Comparison of ENCODE assay signal across 8 mouse cellular contexts in the genomic region with DNA sequence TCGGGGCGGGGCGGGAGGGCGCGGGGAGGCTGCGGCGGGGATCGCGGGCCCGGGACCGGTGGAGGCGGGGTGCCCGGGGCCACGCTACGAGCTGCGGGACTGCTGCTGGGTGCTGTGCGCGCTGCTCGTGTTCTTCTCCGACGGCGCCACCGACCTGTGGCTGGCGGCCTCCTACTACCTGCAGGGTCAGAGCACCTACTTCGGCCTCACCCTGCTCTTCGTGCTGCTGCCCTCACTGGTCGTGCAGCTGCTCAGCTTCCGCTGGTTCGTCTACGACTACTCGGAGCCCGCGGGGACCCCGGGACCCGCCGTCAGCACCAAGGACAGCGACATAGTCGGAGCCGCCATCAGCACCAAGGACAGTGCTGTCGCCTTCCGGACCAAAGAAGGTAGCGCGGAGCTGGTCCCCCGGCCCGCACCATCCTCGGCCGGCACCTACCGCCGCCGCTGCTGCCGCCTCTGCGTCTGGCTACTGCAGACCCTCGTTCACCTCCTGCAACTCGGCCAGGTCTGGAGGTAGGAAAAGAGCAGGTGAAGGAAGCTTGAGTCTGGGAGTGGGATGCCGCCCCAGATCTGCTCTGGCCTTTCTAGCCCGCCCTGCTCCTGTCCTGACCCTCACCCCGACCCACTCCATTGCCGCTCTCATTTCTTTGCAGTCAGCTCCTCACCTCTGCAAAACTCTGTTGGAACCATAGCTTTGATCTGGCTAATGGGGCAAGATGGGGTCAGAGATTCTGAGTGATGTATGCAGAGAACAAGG. TPM values are rescaled to one million over a fixed set of nuclear protein-coding genes. Genes with fewer than 3 reads are reported as not detected.
DNase-seq lines count a peak whose midpoint lies in the region; ATAC-seq and TF ChIP-seq lines count a peak whose summit lies in the region.

No protein-coding gene starts in this region.

- WGBS in heart, embryonic 11.5 days (ENCODE audit: insufficient replicate concordance), result 2% methylated on average over 58 of the region's 58 CpGs
- 1% methylated on average over 44 of the region's 58 CpGs for WGBS in kidney, embryonic 15.5 days
- WGBS in lung, postnatal 0 days, result 2% methylated on average over 38 of the region's 58 CpGs

- peaks cover 70% of the 10 kb centered on the region for H3K27me3 ChIP-seq in heart, embryonic 11.5 days (ENCODE audit: control insufficient read depth, insufficient read depth, low read length)
- peaks cover 70% of the 10 kb centered on the region for H3K27me3 ChIP-seq in kidney, embryonic 15.5 days
- peaks cover 24% of the 10 kb centered on the region for H3K27me3 ChIP-seq in lung, postnatal 0 days (replicated peaks; ENCODE audit: insufficient read depth, low read length)

- DNase-seq in 3T3-L1 (ENCODE audit: low read depth, low spot score), result peak; percentile 27
- DNase-seq in T-cell, adult 2 months (ENCODE audit: low spot score), result peak; percentile 60
- DNase-seq in embryo, embryonic 11.5 days (ENCODE audit: low read depth, low spot score), result peak; percentile 77
- DNase-seq in lung, postnatal 0 days (ENCODE audit: low spot score), result peak; percentile 81
- DNase-seq in ovary, adult 18-20 months (ENCODE audit: low spot score), result peak; percentile 63
- DNase-seq in urinary bladder, adult 18-20 months (ENCODE audit: low spot score in 2 of 2), result peak; percentile 29 to 72

- no peaks in the 10 kb centered on the region for H3K9me3 ChIP-seq in heart, embryonic 11.5 days (replicated peaks; ENCODE audit: control insufficient read depth, low read length)
- no peaks in the 10 kb centered on the region for H3K9me3 ChIP-seq in kidney, embryonic 15.5 days (replicated peaks)
- no peaks in the 10 kb centered on the region for H3K9me3 ChIP-seq in lung, postnatal 0 days (ENCODE audit: low read length)

- H3K4me2 ChIP-seq in heart, embryonic 11.5 days, result peak overlapping the region; percentile 79
- H3K4me2 ChIP-seq in kidney, embryonic 15.5 days, result peak overlapping the region; percentile 93
- H3K4me2 ChIP-seq in lung, postnatal 0 days (replicated peaks; ENCODE audit: low read depth, low read length), result peak overlapping the region; percentile 44

- H3K9ac ChIP-seq in heart, embryonic 11.5 days (ENCODE audit: low read depth, low read length), result no peak overlapping the region
- no peak overlapping the region for H3K9ac ChIP-seq in kidney, embryonic 15.5 days
- no peak overlapping the region for H3K9ac ChIP-seq in lung, postnatal 0 days (replicated peaks; ENCODE audit: low read depth)

- no peak overlapping the region for H3K27ac ChIP-seq in heart, embryonic 11.5 days (ENCODE audit: low read depth, low read length)
- H3K27ac ChIP-seq in kidney, embryonic 15.5 days, result no peak overlapping the region
- no peak overlapping the region for H3K27ac ChIP-seq in lung, postnatal 0 days (ENCODE audit: low read length)

- no peaks in the 10 kb centered on the region for H3K36me3 ChIP-seq in heart, embryonic 11.5 days (ENCODE audit: control insufficient read depth, insufficient read depth, low read length)
- H3K36me3 ChIP-seq in kidney, embryonic 15.5 days, result no peaks in the 10 kb centered on the region
- no peaks in the 10 kb centered on the region for H3K36me3 ChIP-seq in lung, postnatal 0 days (ENCODE audit: insufficient read depth, low read length)

- peaks cover 8% of the 10 kb centered on the region; the same call in 1 of the 2 replicates for H3K4me1 ChIP-seq in heart, embryonic 11.5 days (ENCODE audit: control insufficient read depth, insufficient read depth, low read length)
- peaks cover 12% of the 10 kb centered on the region for H3K4me1 ChIP-seq in kidney, embryonic 15.5 days
- H3K4me1 ChIP-seq in lung, postnatal 0 days (ENCODE audit: insufficient read depth, low read depth, low read length), result no peaks in the 10 kb centered on the region

- TF ChIP-seq CTCF in lung, postnatal 0 days (IDR thresholded peaks at IDR 0.05), result peak; percentile 38

- peak overlapping the region; percentile 50 for H3K4me3 ChIP-seq in heart, embryonic 11.5 days (ENCODE audit: low read depth, low read length)
- peak overlapping the region; percentile 50 for H3K4me3 ChIP-seq in kidney, embryonic 15.5 days (replicated peaks)
- H3K4me3 ChIP-seq in lung, postnatal 0 days (ENCODE audit: low read depth, low read length), result peak overlapping the region; percentile 24

- no peak for TF ChIP-seq EP300 in lung, postnatal 0 days (IDR thresholded peaks at IDR 0.05)

- ATAC-seq in heart, embryonic 11.5 days (replicated peaks; ENCODE audit: insufficient number of reproducible peaks, low FRiP score, low TSS enrichment), result peak; percentile 59; the same call in 1 of the 2 replicates
- ATAC-seq in kidney, embryonic 15.5 days (replicated peaks; ENCODE audit: low FRiP score), result peak; percentile 87
- peak; percentile 85 for ATAC-seq in lung, postnatal 0 days

RNA-seq across cellular contexts. Expression of a gene that starts 0.6 kb away (rescaled TPM):
- not detected in 2 replicates for polyA plus RNA-seq in heart, embryonic 11.5 days (2014; fragmentation: Nextera tagmentation; extraction: Ambion mirVana)
- polyA plus RNA-seq in kidney, embryonic 15.5 days (2015; fragmentation: Nextera tagmentation; extraction: Ambion mirVana), result not detected in 2 replicates
- polyA plus RNA-seq in lung, postnatal 0 days (2015; fragmentation: Nextera tagmentation; extraction: Ambion mirVana), result not detected in 2 replicates

RNA-seq across cellular contexts. Expression of a gene that starts 17.0 kb away (rescaled TPM):
- 60.8 and 75.6 TPM in 2 replicates for polyA plus RNA-seq in heart, embryonic 11.5 days (2014; fragmentation: Nextera tagmentation; extraction: Ambion mirVana)
- polyA plus RNA-seq in kidney, embryonic 15.5 days (2015; fragmentation: Nextera tagmentation; extraction: Ambion mirVana), result 111 and 112 TPM in 2 replicates
- 76.6 and 97.2 TPM in 2 replicates for polyA plus RNA-seq in lung, postnatal 0 days (2015; fragmentation: Nextera tagmentation; extraction: Ambion mirVana)

RNA-seq across cellular contexts. Expression of a gene that starts 33.5 kb away (rescaled TPM):
- 5.2 and 6.1 TPM in 2 replicates for polyA plus RNA-seq in heart, embryonic 11.5 days (2014; fragmentation: Nextera tagmentation; extraction: Ambion mirVana)
- 3.5 and 3.6 TPM in 2 replicates for polyA plus RNA-seq in kidney, embryonic 15.5 days (2015; fragmentation: Nextera tagmentation; extraction: Ambion mirVana)
- polyA plus RNA-seq in lung, postnatal 0 days (2015; fragmentation: Nextera tagmentation; extraction: Ambion mirVana), result 10.7 and 11.1 TPM in 2 replicates

Comparison
In these comparisons a context has a peak if more than half of its experiments do, and no peak if none do; other contexts are left out.
1. DNase-seq: peak in every context shown above with its lines; median percentile 81 in lung, postnatal 0 days; 77 in embryo, embryonic 11.5 days; 63 in ovary, adult 18-20 months; 60 in T-cell, adult 2 months; 50 in urinary bladder, adult 18-20 months; 27 in 3T3-L1.